Mouse (Mus musculus): ENCODE measurements around the gene H2-Ab1.
"Not testable (repeated sequence)": the region's sequence is repeated elsewhere in the genome, so short reads cannot be mapped to it uniquely, and the experiment has no call there.

H2-Ab1 gene

DNA sequence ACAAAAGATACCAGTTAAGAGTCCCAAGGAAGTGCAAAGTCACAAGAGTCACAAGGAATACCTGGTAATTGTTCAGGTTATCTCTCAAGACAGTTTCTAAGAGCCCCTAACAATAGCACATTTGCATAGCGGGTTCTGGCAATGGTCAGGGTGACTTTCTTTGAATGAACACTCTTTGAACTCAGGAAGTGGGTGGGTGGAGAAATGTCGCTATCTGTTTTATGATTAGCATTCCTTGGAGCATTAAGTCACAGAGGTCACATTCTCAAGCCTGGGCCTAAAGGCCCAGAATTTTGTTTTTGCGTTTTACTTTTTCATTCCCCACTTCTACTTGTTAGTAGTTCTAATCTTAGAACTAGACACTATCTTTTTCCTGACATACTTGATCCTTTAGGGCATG, 53.0 kb downstream of the H2-Ab1 start:
- DNase-seq = not testable (repeated sequence)

DNA sequence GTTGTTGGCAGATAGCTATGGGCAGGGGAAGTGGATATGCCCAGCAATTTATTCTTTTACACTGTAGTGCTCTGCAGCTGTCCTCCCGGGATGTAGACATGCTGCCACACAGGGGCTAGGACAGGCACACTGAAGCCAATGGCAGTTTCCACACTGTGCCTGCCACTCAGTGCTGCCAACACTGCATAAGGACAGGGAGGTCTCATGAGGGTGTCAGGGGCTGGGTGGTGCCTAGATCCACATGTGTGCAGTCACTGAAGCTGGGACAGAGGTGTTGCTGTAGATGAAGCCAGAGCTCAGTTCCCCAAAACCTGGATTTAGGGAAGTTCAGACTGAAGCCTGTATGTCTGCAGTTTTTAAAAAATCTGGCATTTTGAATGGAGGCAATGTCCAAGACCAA, 54.7 kb downstream of the H2-Ab1 start:
- no peak for DNase-seq

DNA sequence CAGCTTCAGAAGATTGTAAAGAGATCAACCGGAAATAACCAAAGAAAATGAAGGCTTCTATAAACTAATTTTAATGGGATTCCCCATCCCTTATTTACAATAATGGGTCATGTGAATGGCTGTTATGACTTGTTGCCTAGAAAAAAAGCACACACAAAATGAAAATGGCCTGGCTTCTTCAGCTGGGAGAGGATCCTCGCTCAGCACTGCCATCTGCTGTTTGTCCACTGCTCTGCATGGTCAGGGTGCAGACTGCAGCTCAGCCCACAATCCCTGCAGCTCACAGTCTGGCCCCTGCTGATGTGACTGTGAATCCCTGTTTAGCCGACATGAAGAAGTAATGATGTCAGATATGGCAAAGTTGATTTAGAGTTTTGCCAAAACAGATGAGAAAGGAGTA, 55.9 kb downstream of the H2-Ab1 start:
- peak; percentile 80 for DNase-seq

DNA sequence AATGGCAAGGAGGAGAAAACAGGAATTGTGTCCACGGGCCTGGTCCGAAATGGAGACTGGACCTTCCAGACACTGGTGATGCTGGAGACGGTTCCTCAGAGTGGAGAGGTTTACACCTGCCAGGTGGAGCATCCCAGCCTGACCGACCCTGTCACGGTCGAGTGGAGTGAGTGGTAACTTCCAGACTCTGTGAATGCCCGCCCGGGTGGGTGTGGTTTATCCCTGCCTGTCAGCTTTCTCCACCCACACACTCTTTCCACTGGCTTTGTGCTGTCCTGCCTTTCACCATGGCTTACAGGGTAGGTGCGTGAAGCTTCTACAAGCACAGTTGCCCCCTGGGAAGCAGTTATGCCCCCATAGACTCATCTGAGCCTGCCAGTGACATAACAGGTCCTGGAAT, 56.8 kb downstream of the H2-Ab1 start:
- DNase-seq = no peak

DNA sequence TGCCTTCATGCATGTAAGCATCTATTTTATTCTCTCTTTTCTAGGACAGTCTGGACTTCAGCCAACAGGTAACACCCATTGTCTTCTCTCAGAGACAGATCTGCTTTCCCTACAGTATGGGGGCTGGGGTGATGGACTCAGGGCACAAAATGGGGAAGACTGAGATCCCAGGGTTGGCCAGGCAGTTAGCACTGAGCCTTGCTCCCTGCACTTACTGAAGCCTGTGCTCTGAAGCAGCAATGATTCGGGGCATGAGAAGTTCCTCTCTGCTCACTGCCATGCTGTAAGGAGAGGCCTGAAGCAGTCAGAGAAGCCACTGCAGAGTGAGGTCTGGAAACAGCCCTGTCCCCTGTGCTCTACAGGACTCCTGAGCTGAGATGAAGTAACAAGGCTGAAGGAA, 58.0 kb downstream of the H2-Ab1 start:
- no peak for DNase-seq

DNA sequence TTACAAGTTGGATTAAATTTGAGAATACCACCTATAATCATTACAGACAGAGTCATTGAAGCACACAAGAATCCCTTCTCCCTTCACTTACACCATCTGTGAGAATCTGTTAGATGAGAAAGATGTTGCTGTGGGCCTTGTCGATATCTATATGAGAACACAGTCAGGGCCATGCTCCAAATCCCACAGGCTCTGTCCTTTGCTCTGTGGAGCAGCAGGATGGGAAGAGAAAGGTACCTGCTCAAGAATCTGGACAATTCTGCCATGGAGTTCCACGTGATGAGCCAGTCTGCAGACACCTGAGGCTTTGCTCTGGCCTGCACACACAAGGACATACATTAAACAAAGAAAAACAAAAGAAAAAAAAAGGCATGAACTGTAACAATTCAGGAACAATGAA, 59.2 kb downstream of the H2-Ab1 start:
- no peak for DNase-seq

DNA sequence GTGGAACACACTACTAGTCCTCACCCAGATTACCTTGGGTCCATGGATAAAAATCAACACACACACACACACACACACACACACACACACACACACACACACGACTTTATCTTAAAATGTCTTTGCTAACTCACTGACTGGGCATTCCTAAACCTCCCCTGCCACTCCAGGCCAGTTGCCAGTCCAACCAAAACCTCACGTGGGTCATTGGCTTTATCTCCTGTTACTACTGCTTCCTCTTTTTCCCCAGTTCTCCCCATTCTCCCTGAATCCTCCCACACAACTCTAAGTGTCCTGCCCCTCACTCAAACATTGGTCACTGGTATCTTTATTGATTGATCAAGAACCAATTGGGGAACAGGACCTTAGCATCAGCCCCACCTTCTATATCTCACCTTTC, 59.8 kb downstream of the H2-Ab1 start:
- no peak for DNase-seq
